Mouse (Mus musculus): ENCODE measurements around the gene Ptprt.

DNA sequence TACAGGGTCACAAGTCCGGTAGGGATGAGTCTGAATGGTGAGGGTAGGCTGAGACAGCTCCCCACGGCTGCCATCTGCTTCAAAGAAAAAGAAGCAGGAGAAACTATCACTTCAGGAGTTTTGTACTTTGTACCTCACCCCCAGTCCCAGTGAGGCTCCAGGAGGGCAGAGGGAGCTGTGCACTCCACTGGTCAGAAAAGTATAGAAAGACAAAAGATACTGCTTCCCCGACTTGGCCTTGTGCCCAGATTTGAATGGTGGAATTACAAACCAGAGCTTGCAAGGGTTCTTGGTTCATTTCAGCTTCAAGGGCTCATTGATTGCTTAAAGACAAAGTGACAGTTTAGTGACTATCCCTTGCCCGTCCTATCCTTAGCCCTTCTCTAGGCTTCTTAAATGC is 1053.6 kb downstream of the Ptprt start:
- no peak for TF ChIP-seq CTCF (conservative IDR thresholded peaks at IDR 0.05; ENCODE audit: insufficient read depth, insufficient read length, low read depth, low read length)
- TF ChIP-seq POLR2A (IDR thresholded peaks at IDR 0.05; ENCODE audit: low read depth, low read length): no peak

All from kidney, adult 2 months (tissue).